Mouse (Mus musculus): ENCODE results near the gene Lrp4.

GRCm38 (mm10) chr2:91462196-91462595 lies 4.9 kb downstream of the Lrp4 start:
- TF ChIP-seq CTCF (IDR thresholded peaks at IDR 0.05; ENCODE audit: low read depth) (no peak), EP300 (IDR thresholded peaks at IDR 0.05; ENCODE audit: low read depth) (no peak)

All from heart, postnatal 0 days (tissue).